Mouse (Mus musculus) thymus, adult 2 months (tissue): ENCODE data around the gene Sptlc2. TPM values are rescaled to one million over a fixed set of nuclear protein-coding genes. Genes with fewer than 3 reads are reported as not detected.

Experiments
- DNase-seq: peaks from one replicate; pipeline ENCODE4 v3.0.0; 2021
- H3K27ac ChIP-seq: fragments of 200-500 bp; 2 replicates; pipeline ENCODE4 v1.5.1; 2012; ENCODE audit warnings: low read length, control low read depth; ENCODE audit not compliant: control insufficient read depth, insufficient read depth
- H3K27me3 ChIP-seq: fragments of 200-500 bp; 2 replicates; pipeline ENCODE4 v1.6.1; 2012; ENCODE audit warnings: mild to moderate bottlenecking, low read length, moderate library complexity, mixed read lengths; ENCODE audit not compliant: control insufficient read depth, insufficient read depth
- H3K36me3 ChIP-seq: fragments of 200-500 bp; 2 replicates; pipeline ENCODE4 v1.6.1; 2012; ENCODE audit warnings: mild to moderate bottlenecking, low read length, moderate library complexity; ENCODE audit not compliant: control insufficient read depth, insufficient read depth
- H3K4me1 ChIP-seq: fragments of 200-500 bp; replicated peaks from 2 replicates; pipeline ENCODE4 v1.6.1; 2012; ENCODE audit warnings: low read length; ENCODE audit not compliant: control insufficient read depth, insufficient read depth
- H3K4me3 ChIP-seq: fragments of 200-500 bp; 2 replicates; pipeline ENCODE4 v1.5.1; 2012; ENCODE audit warnings: mild to moderate bottlenecking, low read length, control low read depth, moderate library complexity; ENCODE audit not compliant: control insufficient read depth, insufficient read depth
- CTCF ChIP-seq: fragments of 200-500 bp; IDR thresholded peaks from 2 replicates; pipeline ENCODE4 v1.5.1; 2012; ENCODE audit warnings: mild to moderate bottlenecking, control low read depth, low read length, moderate library complexity, borderline replicate concordance; ENCODE audit not compliant: control insufficient read depth, poor library complexity, insufficient read depth; ENCODE audit errors: extremely low read depth
- POLR2A ChIP-seq: fragments of 200-500 bp; IDR thresholded peaks from 2 replicates; pipeline ENCODE4 v1.6.1; 2012; ENCODE audit warnings: mild to moderate bottlenecking, low read length, control low read depth, moderate library complexity; ENCODE audit not compliant: control insufficient read depth, poor library complexity, insufficient read depth; ENCODE audit errors: extremely low read depth
- WGBS: fragments of 180-500 bp; shearing (Covaris S2); methylation state at CpG from one replicate; pipeline ENCODE4 v1.1.7; 2018; 5-methylcytosine and 5-hydroxymethylcytosine counted together
- polyA plus RNA-seq: library from polyadenylated mRNA; depleted of rRNA; stranded (reverse); fragments of >200 nt; gene quantifications from 2 replicates; pipeline ENCODE4 v1.2.3, GENCODE M21; 2012

The Sptlc2 gene
- polyA plus RNA-seq, 1 experiment = 10.2 TPM

GRCm38 (mm10) chr12:87338082-87338481 lies 50.1 kb downstream of the Sptlc2 start:
- Histone ChIP-seq H3K4me1 (no peaks in the 10 kb centered on the region), H3K27ac (no peak overlapping the region), H3K4me3 (no peak overlapping the region), H3K36me3 (peaks cover 14% of the 10 kb centered on the region), H3K27me3 (no peaks in the 10 kb centered on the region)
- no peak for TF ChIP-seq POLR2A
- no peak for TF ChIP-seq CTCF
- DNase-seq = no peak
- 94% methylated on average over 4 of the region's 4 CpGs for WGBS

GRCm38 (mm10) chr12:87334886-87335285 lies 53.3 kb downstream of the Sptlc2 start:
- no peaks in the 10 kb centered on the region for H3K27me3 ChIP-seq
- H3K27ac ChIP-seq = no peak overlapping the region
- no peak for DNase-seq
- H3K4me1 ChIP-seq = no peaks in the 10 kb centered on the region
- whole genome bisulfite sequencing = 45% methylated on average over 2 of the region's 2 CpGs
- no peak overlapping the region for H3K4me3 ChIP-seq
- no peaks in the 10 kb centered on the region; the same call in 1 of the 2 replicates for H3K36me3 ChIP-seq
- TF ChIP-seq POLR2A = no peak
- TF ChIP-seq CTCF = no peak

DNA sequence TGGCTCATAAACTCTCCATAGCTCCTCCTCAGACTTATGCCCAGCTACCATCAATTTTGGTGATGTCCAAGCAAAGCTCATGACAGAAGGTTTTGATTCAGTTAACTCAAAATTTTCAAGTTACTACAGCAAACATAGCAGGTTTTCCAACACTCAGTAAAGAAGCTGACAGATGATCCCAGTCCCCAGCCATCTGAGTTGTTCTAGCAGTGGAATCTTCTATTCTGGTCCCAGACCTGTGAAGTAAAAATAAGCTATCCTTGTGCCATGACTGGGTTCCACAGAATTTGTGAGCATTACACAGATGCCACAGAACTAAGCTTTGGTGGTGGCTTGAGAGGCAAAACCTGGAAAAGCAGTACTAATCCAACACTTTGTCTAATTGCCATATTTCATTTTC lies 54.4 kb downstream of the Sptlc2 start:
- Histone ChIP-seq H3K4me1 (no peaks in the 10 kb centered on the region), H3K4me3 (no peak overlapping the region), H3K27me3 (no peaks in the 10 kb centered on the region), H3K36me3 (peaks cover 5% of the 10 kb centered on the region; the same call in 1 of the 2 replicates), H3K27ac (no peak overlapping the region)
- TF ChIP-seq POLR2A = no peak
- no peak for TF ChIP-seq CTCF
- DNase-seq = no peak

- no peaks in the 10 kb centered on the region for H3K27me3 ChIP-seq
- WGBS = 91% methylated on average over 4 of the region's 4 CpGs
- DNase-seq = no peak
- TF ChIP-seq CTCF (no peak), POLR2A (no peak)
- no peak overlapping the region for H3K4me3 ChIP-seq
- H3K4me1 ChIP-seq = no peaks in the 10 kb centered on the region
- peaks cover 5% of the 10 kb centered on the region; the same call in 1 of the 2 replicates for H3K36me3 ChIP-seq
- H3K27ac ChIP-seq = no peak overlapping the region
Observed at GRCm38 (mm10) chr12:87332511-87332910, 55.6 kb downstream of the Sptlc2 start.

DNA sequence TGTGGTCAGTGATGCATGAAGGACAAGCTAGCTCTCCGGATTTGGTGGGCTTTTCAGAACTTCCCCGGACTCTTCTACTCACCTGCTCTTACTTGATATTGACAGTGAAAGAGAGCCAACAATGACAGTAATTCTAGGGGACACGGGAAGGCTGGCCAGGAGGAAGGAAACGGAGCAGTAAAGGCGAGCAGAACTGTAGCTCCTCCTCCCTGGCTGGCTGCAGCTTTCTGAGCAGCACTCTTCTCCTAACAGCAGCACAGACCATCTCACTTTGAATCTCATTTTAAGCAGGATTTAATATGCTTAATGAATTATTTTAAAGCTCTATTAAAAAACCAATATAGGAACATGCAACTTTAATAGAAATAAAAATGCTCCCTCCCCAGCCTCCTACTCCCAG lies 56.2 kb downstream of the Sptlc2 start:
- DNase-seq = no peak
- H3K27me3 ChIP-seq = no peaks in the 10 kb centered on the region
- no peaks in the 10 kb centered on the region for H3K4me1 ChIP-seq
- no peak overlapping the region for H3K27ac ChIP-seq
- H3K36me3 ChIP-seq = peaks cover 5% of the 10 kb centered on the region; the same call in 1 of the 2 replicates
- no peak overlapping the region for H3K4me3 ChIP-seq
- 58% methylated on average over 5 of the region's 5 CpGs for WGBS
- TF ChIP-seq POLR2A = no peak
- no peak for TF ChIP-seq CTCF

- H3K4me1 ChIP-seq = no peaks in the 10 kb centered on the region
Observed at GRCm38 (mm10) chr12:87331053-87331456, 57.1 kb downstream of the Sptlc2 start.

DNA sequence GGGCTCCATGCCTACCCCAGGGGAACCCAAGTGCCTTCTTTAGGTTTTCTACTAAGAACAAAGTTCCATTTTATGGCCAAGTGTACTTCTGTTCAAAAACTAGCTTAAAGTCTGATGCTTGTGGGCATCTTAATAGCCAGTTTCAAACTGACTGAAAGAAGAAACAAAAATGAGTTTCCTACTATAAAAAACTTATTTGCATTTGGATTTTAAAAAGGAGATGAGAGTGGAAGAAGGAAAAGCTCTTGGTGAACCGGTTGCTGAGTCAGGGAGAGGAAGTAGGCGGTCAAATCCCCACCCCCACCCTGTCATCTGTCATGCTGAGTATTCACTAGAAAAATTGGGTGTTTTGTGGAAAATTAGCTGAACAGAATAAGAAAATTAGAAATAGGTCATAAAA lies 57.9 kb downstream of the Sptlc2 start:
- H3K27me3 ChIP-seq = no peaks in the 10 kb centered on the region
- H3K4me1 ChIP-seq = no peaks in the 10 kb centered on the region
- DNase-seq = no peak
- no peak for TF ChIP-seq CTCF
- TF ChIP-seq POLR2A = no peak
- WGBS = 29% methylated on average over 2 of the region's 2 CpGs
- H3K4me3 ChIP-seq = no peak overlapping the region
- H3K27ac ChIP-seq = no peak overlapping the region
- H3K36me3 ChIP-seq = peaks cover 10% of the 10 kb centered on the region; the same call in 1 of the 2 replicates

More at GRCm38 (mm10) chr12:87331053-87331456, 57.1 kb downstream of the Sptlc2 start:
- H3K4me3 ChIP-seq = no peak overlapping the region
- H3K27ac ChIP-seq = no peak overlapping the region
- H3K36me3 ChIP-seq = peaks cover 10% of the 10 kb centered on the region; the same call in 1 of the 2 replicates
- TF ChIP-seq CTCF (no peak), POLR2A (no peak)
- no peak for DNase-seq
- no peaks in the 10 kb centered on the region for H3K27me3 ChIP-seq
- 88% methylated on average over 6 of the region's 6 CpGs for WGBS
